Mouse (Mus musculus): ENCODE measurements at regions not wholly inside any gene's neighbourhood (a gene's known extent, or its start where the extent isn't known, plus 50 kb on each side); places are given as distances from the start of the nearest gene placed in this dataset.

GRCm38 (mm10) chr2:48694509-48694908 is 119.4 kb upstream of the Acvr2a start:
- TF ChIP-seq CTCF (conservative IDR thresholded peaks at IDR 0.05; ENCODE audit: insufficient read depth, insufficient read length, low read depth, low read length) (no peak), POLR2A (IDR thresholded peaks at IDR 0.05; ENCODE audit: low read depth, low read length) (no peak)
- Histone ChIP-seq H3K4me3 (ENCODE audit: insufficient read depth, low read depth, low read length) (no peak overlapping the region), H3K36me3 (ENCODE audit: control insufficient read depth, insufficient read depth, low read length) (no peaks in the 10 kb centered on the region), H3K27me3 (replicated peaks; ENCODE audit: control insufficient read depth, insufficient read depth, low read length) (no peaks in the 10 kb centered on the region), H3K4me1 (ENCODE audit: control insufficient read depth, insufficient read depth, low read length) (no peaks in the 10 kb centered on the region), H3K27ac (ENCODE audit: insufficient read depth, low read depth, low read length) (no peak overlapping the region)
- no peak for DNase-seq
- WGBS: 90% methylated on average over 3 of the region's 3 CpGs

DNA sequence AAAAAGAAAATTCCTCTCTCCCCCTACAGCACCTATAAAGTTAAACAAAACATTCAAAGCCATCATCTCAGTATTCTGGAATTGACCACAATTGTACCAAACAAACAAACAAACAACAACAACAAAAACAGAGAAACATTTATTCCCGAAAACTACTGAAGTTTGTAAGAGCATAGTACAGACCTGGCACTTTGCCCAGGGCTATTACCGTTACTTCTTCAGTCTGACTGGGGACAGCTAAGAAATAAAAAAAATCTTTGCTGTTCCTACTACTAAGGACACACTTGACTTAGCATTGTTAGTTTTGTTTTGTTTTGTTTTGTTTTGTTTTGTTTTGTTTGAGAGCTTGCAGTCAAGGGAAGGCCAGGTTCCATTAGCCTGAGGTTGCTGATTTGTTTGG is 113.0 kb upstream of the Acvr2a start:
- H3K27ac ChIP-seq (ENCODE audit: insufficient read depth, low read depth, low read length): no peak overlapping the region; the same call in 1 of the 2 replicates
- no peak overlapping the region for H3K4me3 ChIP-seq (ENCODE audit: insufficient read depth, low read depth, low read length)
- TF ChIP-seq CTCF (conservative IDR thresholded peaks at IDR 0.05; ENCODE audit: insufficient read depth, insufficient read length, low read depth, low read length) (no peak), POLR2A (IDR thresholded peaks at IDR 0.05; ENCODE audit: low read depth, low read length) (no peak)
- no peaks in the 10 kb centered on the region for H3K27me3 ChIP-seq (replicated peaks; ENCODE audit: control insufficient read depth, insufficient read depth, low read length)
- H3K36me3 ChIP-seq (ENCODE audit: control insufficient read depth, insufficient read depth, low read length): no peaks in the 10 kb centered on the region
- DNase-seq: peak; percentile 23
- 27% methylated on average over 2 of the region's 2 CpGs for WGBS
- H3K4me1 ChIP-seq (ENCODE audit: control insufficient read depth, insufficient read depth, low read length): no peaks in the 10 kb centered on the region

DNA sequence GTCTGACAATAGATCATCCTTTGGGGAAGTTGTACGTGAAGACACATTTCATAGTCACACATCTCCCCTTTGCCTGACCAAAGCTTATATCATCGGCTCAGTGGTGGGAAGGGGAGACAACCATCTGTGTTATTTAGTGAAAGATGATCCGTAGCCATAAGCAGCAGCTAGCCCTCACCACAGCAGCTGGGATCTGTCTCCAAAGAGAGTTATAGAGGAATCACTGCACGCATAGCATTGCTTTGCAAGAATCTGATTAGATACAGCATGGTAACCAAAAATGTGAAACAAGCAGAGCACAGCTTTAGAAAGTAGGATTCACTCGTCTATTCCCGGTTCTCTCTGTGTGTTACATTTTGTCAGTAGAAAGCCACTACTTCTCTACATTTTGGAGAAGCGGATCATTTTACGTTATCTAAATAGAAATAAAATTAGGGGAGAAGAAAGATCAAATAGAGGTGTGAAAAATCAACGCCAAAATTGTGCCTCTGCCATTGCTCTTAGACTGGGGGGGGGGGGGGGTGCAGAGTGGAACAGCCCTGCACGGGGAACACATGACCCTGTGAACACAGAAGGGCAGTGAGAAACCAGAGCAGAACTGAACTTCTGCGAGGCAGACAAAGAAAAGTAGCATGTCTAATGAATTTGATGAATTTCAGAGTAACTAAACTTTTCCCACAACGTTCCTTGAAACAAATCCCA is 108.7 kb upstream of the Acvr2a start:
- H3K27ac ChIP-seq (ENCODE audit: insufficient read depth, low read depth, low read length): no peak overlapping the region
- no peaks in the 10 kb centered on the region for H3K36me3 ChIP-seq (ENCODE audit: control insufficient read depth, insufficient read depth, low read length)
- no peaks in the 10 kb centered on the region for H3K27me3 ChIP-seq (replicated peaks; ENCODE audit: control insufficient read depth, insufficient read depth, low read length)
- no peak overlapping the region for H3K4me3 ChIP-seq (ENCODE audit: insufficient read depth, low read depth, low read length)
- 43% methylated on average over 12 of the region's 12 CpGs for WGBS
- no peaks in the 10 kb centered on the region for H3K4me1 ChIP-seq (ENCODE audit: control insufficient read depth, insufficient read depth, low read length)
- TF ChIP-seq POLR2A (IDR thresholded peaks at IDR 0.05; ENCODE audit: low read depth, low read length) (no peak), CTCF (conservative IDR thresholded peaks at IDR 0.05; ENCODE audit: insufficient read depth, insufficient read length, low read depth, low read length) (no peak)
- no peak for DNase-seq

- Histone ChIP-seq H3K27me3 (replicated peaks; ENCODE audit: control insufficient read depth, insufficient read depth, low read length) (no peaks in the 10 kb centered on the region), H3K4me3 (ENCODE audit: insufficient read depth, low read depth, low read length) (no peak overlapping the region), H3K36me3 (ENCODE audit: control insufficient read depth, insufficient read depth, low read length) (no peaks in the 10 kb centered on the region), H3K27ac (ENCODE audit: insufficient read depth, low read depth, low read length) (no peak overlapping the region), H3K4me1 (ENCODE audit: control insufficient read depth, insufficient read depth, low read length) (no peaks in the 10 kb centered on the region)
- no peak for DNase-seq
- 61% methylated on average over 3 of the region's 3 CpGs for WGBS
- TF ChIP-seq POLR2A (IDR thresholded peaks at IDR 0.05; ENCODE audit: low read depth, low read length) (no peak), CTCF (conservative IDR thresholded peaks at IDR 0.05; ENCODE audit: insufficient read depth, insufficient read length, low read depth, low read length) (no peak)
These were observed 108.1 kb upstream of the Acvr2a start for GRCm38 (mm10) chr2:48705805-48706150.

DNA sequence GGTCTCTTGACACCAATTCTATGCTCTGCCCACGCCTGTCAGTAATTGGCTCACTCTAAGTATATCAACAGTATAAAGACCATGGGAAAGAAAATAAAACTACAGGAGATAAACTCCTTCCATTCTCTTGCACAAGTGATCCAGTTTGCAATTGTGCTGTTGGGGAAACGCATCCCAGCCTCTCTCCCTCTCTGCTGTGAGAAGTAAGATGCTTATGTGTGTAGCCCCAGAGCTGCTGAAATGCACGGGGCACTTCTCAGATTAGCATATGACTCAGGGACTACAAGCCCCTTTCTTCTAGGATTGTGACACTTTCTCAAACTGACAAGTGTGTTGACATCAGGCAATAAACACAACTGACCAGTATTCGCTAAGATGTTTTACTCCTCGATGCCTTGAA is 107.7 kb upstream of the Acvr2a start:
- H3K27ac ChIP-seq (ENCODE audit: insufficient read depth, low read depth, low read length): no peak overlapping the region
- H3K36me3 ChIP-seq (ENCODE audit: control insufficient read depth, insufficient read depth, low read length): no peaks in the 10 kb centered on the region
- no peaks in the 10 kb centered on the region for H3K4me1 ChIP-seq (ENCODE audit: control insufficient read depth, insufficient read depth, low read length)
- H3K4me3 ChIP-seq (ENCODE audit: insufficient read depth, low read depth, low read length): no peak overlapping the region
- no peak for DNase-seq
- 47% methylated on average over 5 of the region's 5 CpGs for WGBS
- no peaks in the 10 kb centered on the region for H3K27me3 ChIP-seq (replicated peaks; ENCODE audit: control insufficient read depth, insufficient read depth, low read length)
- TF ChIP-seq CTCF (conservative IDR thresholded peaks at IDR 0.05; ENCODE audit: insufficient read depth, insufficient read length, low read depth, low read length) (no peak), POLR2A (IDR thresholded peaks at IDR 0.05; ENCODE audit: low read depth, low read length) (no peak)

- H3K36me3 ChIP-seq (ENCODE audit: control insufficient read depth, insufficient read depth, low read length): no peaks in the 10 kb centered on the region
- 97% methylated on average over 4 of the region's 4 CpGs for WGBS
- H3K4me3 ChIP-seq (ENCODE audit: insufficient read depth, low read depth, low read length): no peak overlapping the region
- no peak for DNase-seq
- H3K27ac ChIP-seq (ENCODE audit: insufficient read depth, low read depth, low read length): no peak overlapping the region
- TF ChIP-seq POLR2A (IDR thresholded peaks at IDR 0.05; ENCODE audit: low read depth, low read length) (no peak), CTCF (conservative IDR thresholded peaks at IDR 0.05; ENCODE audit: insufficient read depth, insufficient read length, low read depth, low read length) (no peak)
- H3K4me1 ChIP-seq (ENCODE audit: control insufficient read depth, insufficient read depth, low read length): no peaks in the 10 kb centered on the region
- no peaks in the 10 kb centered on the region for H3K27me3 ChIP-seq (replicated peaks; ENCODE audit: control insufficient read depth, insufficient read depth, low read length)
These were observed 97.7 kb upstream of the Acvr2a start for GRCm38 (mm10) chr2:48716206-48716605.

DNA sequence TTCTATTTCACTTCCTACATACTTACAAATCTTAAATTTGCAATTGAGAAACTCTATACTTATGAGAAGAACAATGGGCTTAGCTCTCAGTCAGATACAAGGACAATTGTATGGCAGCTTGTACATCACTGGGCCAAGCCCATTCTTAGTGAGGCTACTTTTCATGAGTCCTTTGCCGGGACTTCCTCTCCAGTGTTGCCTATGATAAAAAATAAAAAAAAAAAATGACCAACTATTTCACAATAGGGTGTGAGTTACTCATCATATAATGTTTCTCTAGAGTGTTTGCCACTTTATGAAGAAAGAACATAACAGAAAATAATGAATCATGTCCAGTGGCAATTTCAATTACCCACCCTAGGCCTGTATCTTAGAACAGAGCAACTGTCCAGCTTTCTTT is 96.1 kb upstream of the Acvr2a start:
- 85% methylated on average over 1 of the region's 1 CpGs for WGBS
- no peak for TF ChIP-seq POLR2A (IDR thresholded peaks at IDR 0.05; ENCODE audit: low read depth, low read length)
- no peak for TF ChIP-seq CTCF (conservative IDR thresholded peaks at IDR 0.05; ENCODE audit: insufficient read depth, insufficient read length, low read depth, low read length)

More for the DNA sequence above, 96.1 kb upstream of the Acvr2a start:
- H3K27ac ChIP-seq (ENCODE audit: insufficient read depth, low read depth, low read length): no peak overlapping the region
- no peaks in the 10 kb centered on the region for H3K27me3 ChIP-seq (replicated peaks; ENCODE audit: control insufficient read depth, insufficient read depth, low read length)
- H3K4me1 ChIP-seq (ENCODE audit: control insufficient read depth, insufficient read depth, low read length): no peaks in the 10 kb centered on the region
- no peak overlapping the region for H3K4me3 ChIP-seq (ENCODE audit: insufficient read depth, low read depth, low read length)
- no peaks in the 10 kb centered on the region for H3K36me3 ChIP-seq (ENCODE audit: control insufficient read depth, insufficient read depth, low read length)
- no peak for DNase-seq
